Mouse (Mus musculus): ENCODE data around the gene Serac1.

- TF ChIP-seq POLR2A (IDR thresholded peaks at IDR 0.05; ENCODE audit: insufficient read depth, low read depth, low read length) (no peak), CTCF (IDR thresholded peaks at IDR 0.05) (no peak)
Observed at GRCm38 (mm10) chr17:6009606-6010005, 69.9 kb downstream of the Serac1 start.
